Mouse (Mus musculus) bone marrow macrophage, adult 2 months (primary cell): ENCODE measurements around the gene Slc31a1.

Source experiments
- CTCF ChIP-seq: IDR thresholded peaks from 2 replicates; pipeline ENCODE4 v1.5.1; 2012; ENCODE audit warnings: low read depth, mild to moderate bottlenecking, low read length, moderate library complexity
- POLR2A ChIP-seq: IDR thresholded peaks from 2 replicates; pipeline ENCODE4 v1.6.1; 2012; ENCODE audit warnings: mild to moderate bottlenecking, low read depth, low read length, borderline replicate concordance

DNA sequence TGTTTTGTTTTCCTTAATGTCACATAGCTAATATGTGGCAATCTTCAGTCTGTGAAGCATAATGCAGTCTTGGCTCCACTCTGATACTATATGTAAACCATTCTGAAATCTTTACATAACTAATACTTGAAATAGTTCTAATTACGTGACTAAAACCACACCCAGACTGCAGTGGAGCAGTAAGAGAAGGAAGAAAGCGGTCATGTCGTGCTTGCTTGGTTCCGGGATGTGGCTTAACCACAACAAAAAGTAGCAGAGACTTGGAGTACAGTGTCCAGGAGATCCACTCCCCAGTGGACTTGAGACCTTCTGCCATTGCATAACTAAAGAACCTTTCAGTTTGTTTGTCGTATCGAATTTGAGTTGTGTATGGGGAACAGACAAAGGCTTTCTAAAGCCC lies 7.1 kb downstream of the Slc31a1 start:
- no peak for TF ChIP-seq CTCF
- TF ChIP-seq POLR2A, result no peak
